Mouse (Mus musculus) testis, adult 2 months (tissue): ENCODE results near the gene Sez6l.

Experiments
- CTCF ChIP-seq: fragments of 200-500 bp; IDR thresholded peaks from 2 replicates; pipeline ENCODE4 v1.5.1; 2012; ENCODE audit warnings: low read depth, mild to moderate bottlenecking, inconsistent platforms, low read length, moderate library complexity; ENCODE audit not compliant: control insufficient read depth, insufficient read depth, insufficient replicate concordance
- POLR2A ChIP-seq: fragments of 200-500 bp; IDR thresholded peaks from 2 replicates; pipeline ENCODE4 v1.6.1; 2012; ENCODE audit warnings: low read depth, mild to moderate bottlenecking, inconsistent platforms, low read length, moderate library complexity; ENCODE audit not compliant: control insufficient read depth

DNA sequence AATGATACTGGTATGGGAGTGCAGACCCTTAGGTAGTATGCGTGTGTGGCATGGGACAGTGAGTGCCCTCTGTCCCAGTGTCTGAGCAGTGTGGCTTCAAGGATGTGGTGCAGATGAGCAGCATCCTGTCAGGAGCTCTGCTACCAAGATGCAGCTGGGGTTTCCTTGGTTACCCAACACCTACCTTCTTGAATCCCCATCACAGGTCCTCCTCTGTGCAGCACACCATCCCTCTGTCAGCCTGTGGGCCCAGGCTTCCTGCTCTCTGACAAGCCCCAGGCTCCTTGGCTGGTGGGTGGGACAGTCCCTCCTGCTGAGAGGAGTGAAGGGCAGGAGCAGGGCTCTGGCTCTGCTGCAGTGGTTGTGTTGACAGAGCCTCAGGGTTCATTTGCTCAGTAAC is 199.6 kb downstream of the Sez6l start:
- no peak for TF ChIP-seq CTCF
- TF ChIP-seq POLR2A, result no peak
